Mouse (Mus musculus) lung, postnatal 0 days (tissue): ENCODE measurements at regions not wholly inside any gene's neighbourhood (a gene's known extent, or its start where the extent isn't known, plus 50 kb on each side); places are given as distances from the start of the nearest gene placed in this dataset.

ENCODE experiments used
- ATAC-seq: fragments of 200-750 bp; cut with Nextera tagmentation; 2 replicates; pipeline ENCODE4 v1.8.0; 2017; ENCODE audit warnings: moderate library complexity
- DNase-seq: peaks from one replicate; pipeline ENCODE4 v3.0.0-alpha.2; 2016; ENCODE audit warnings: low spot score
- H3K27ac ChIP-seq: fragments of 300-500 bp; sonication (generic); 2 replicates; pipeline ENCODE4 v1.5.1; 2014; ENCODE audit warnings: antibody characterized with exemption, mild to moderate bottlenecking, low read length, mixed read lengths
- H3K27me3 ChIP-seq: fragments of 300-500 bp; sonication (generic); replicated peaks from 2 replicates; pipeline ENCODE4 v1.6.1; 2014; ENCODE audit warnings: low read length, mixed read lengths; ENCODE audit not compliant: insufficient read depth
- H3K36me3 ChIP-seq: fragments of 300-500 bp; sonication (generic); 2 replicates; pipeline ENCODE4 v1.6.1; 2014; ENCODE audit warnings: low read length, mixed read lengths; ENCODE audit not compliant: insufficient read depth
- H3K4me1 ChIP-seq: fragments of 300-500 bp; sonication (generic); 2 replicates; pipeline ENCODE4 v1.6.1; 2014; ENCODE audit warnings: antibody characterized with exemption, low read depth, low read length, mixed read lengths; ENCODE audit not compliant: insufficient read depth
- H3K4me2 ChIP-seq: fragments of 300-500 bp; sonication (generic); replicated peaks from 2 replicates; pipeline ENCODE4 v1.6.1; 2014; ENCODE audit warnings: low read depth, mild to moderate bottlenecking, low read length, moderate library complexity, mixed read lengths
- H3K4me3 ChIP-seq: fragments of 300-500 bp; sonication (generic); 2 replicates; pipeline ENCODE4 v1.5.1; 2014; ENCODE audit warnings: low read depth, low read length
- H3K9ac ChIP-seq: fragments of 300-500 bp; sonication (generic); replicated peaks from 2 replicates; pipeline ENCODE4 v1.6.1; 2014; ENCODE audit warnings: low read depth, mild to moderate bottlenecking
- H3K9me3 ChIP-seq: fragments of 300-500 bp; sonication (generic); 2 replicates; pipeline ENCODE4 v1.6.1; 2016; ENCODE audit warnings: low read length, mixed read lengths
- CTCF ChIP-seq: IDR thresholded peaks from 2 replicates; pipeline ENCODE4 v1.5.1; 2016; ENCODE audit warnings: antibody characterized with exemption, mild to moderate bottlenecking
- EP300 ChIP-seq: IDR thresholded peaks from 2 replicates; pipeline ENCODE4 v1.6.1; 2016; ENCODE audit warnings: antibody characterized with exemption, mild to moderate bottlenecking, control low read depth
- WGBS: fragments of 180-500 bp; shearing (Covaris S2); extraction: QIAGEN DNeasy Blood & Tissue Kit; methylation state at CpG from one replicate; pipeline ENCODE4 v1.1.7; 2014; 5-methylcytosine and 5-hydroxymethylcytosine counted together

- DNase-seq (no peak), ATAC-seq (no peak)
- H3K9ac ChIP-seq: no peak overlapping the region
- no peaks in the 10 kb centered on the region for H3K27me3 ChIP-seq
- no peaks in the 10 kb centered on the region for H3K36me3 ChIP-seq
- H3K9me3 ChIP-seq: no peaks in the 10 kb centered on the region
- WGBS: 28% methylated on average over 4 of the region's 4 CpGs
- no peaks in the 10 kb centered on the region for H3K4me1 ChIP-seq
- no peak overlapping the region for H3K27ac ChIP-seq
- no peak for TF ChIP-seq EP300
- TF ChIP-seq CTCF: no peak
- no peak overlapping the region for H3K4me3 ChIP-seq
- H3K4me2 ChIP-seq: no peak overlapping the region
Measured at GRCm38 (mm10) chr13:16574069-16574468, 562.4 kb downstream of the Inhba start.

GRCm38 (mm10) chr13:16586286-16586685 is 574.6 kb downstream of the Inhba start:
- Histone ChIP-seq H3K9ac (no peak overlapping the region), H3K4me3 (no peak overlapping the region), H3K4me2 (no peak overlapping the region), H3K27me3 (no peaks in the 10 kb centered on the region), H3K4me1 (no peaks in the 10 kb centered on the region), H3K27ac (no peak overlapping the region), H3K9me3 (no peaks in the 10 kb centered on the region), H3K36me3 (no peaks in the 10 kb centered on the region)
- ATAC-seq: no peak
- no peak for DNase-seq
- TF ChIP-seq EP300 (no peak), CTCF (no peak)

GRCm38 (mm10) chr13:16619755-16620154 is 608.1 kb downstream of the Inhba start:
- WGBS: 86% methylated on average over 5 of the region's 5 CpGs
- no peaks in the 10 kb centered on the region for H3K36me3 ChIP-seq
- H3K27ac ChIP-seq: no peak overlapping the region
- no peak overlapping the region for H3K4me3 ChIP-seq
- no peaks in the 10 kb centered on the region for H3K4me1 ChIP-seq
- no peak overlapping the region for H3K9ac ChIP-seq
- TF ChIP-seq CTCF (no peak), EP300 (no peak)
- H3K27me3 ChIP-seq: no peaks in the 10 kb centered on the region
- H3K4me2 ChIP-seq: no peak overlapping the region
- ATAC-seq (no peak), DNase-seq (no peak)
- no peaks in the 10 kb centered on the region for H3K9me3 ChIP-seq

DNA sequence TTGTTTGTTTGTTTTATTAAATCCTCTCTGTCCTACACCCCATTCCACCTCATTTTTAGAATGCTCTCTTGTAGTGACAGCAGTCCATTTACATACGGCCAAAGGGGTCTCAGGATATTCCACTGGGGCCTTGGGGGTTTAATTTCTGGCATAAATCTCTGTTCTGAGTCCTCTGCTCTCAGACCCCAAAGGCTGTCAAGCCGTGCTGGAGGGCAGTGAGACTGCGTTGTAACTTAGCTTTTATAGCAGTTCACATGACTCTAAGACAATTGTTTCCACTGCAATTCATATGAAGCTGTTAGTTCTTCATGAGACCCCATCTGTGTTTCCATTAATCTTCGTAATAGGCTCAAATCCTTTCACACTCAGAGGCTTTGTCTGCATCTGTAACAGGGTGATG is 614.9 kb downstream of the Inhba start:
- no peak for DNase-seq

GRCm38 (mm10) chr13:16633445-16634092 is 621.9 kb downstream of the Inhba start:
- 23% methylated on average over 5 of the region's 5 CpGs for WGBS
- Histone ChIP-seq H3K9me3 (no peaks in the 10 kb centered on the region), H3K4me3 (no peak overlapping the region), H3K27ac (no peak overlapping the region), H3K9ac (no peak overlapping the region), H3K4me1 (no peaks in the 10 kb centered on the region), H3K27me3 (no peaks in the 10 kb centered on the region), H3K4me2 (no peak overlapping the region), H3K36me3 (no peaks in the 10 kb centered on the region)
- TF ChIP-seq EP300 (no peak), CTCF (no peak)
- ATAC-seq (no peak), DNase-seq (no peak)

More for the DNA sequence above, 614.9 kb downstream of the Inhba start:
- H3K36me3 ChIP-seq: no peaks in the 10 kb centered on the region
- no peak overlapping the region for H3K27ac ChIP-seq
- 80% methylated on average over 4 of the region's 4 CpGs for WGBS
- no peaks in the 10 kb centered on the region for H3K4me1 ChIP-seq
- no peak overlapping the region for H3K4me3 ChIP-seq
- TF ChIP-seq EP300 (no peak), CTCF (no peak)
- H3K27me3 ChIP-seq: no peaks in the 10 kb centered on the region
- H3K4me2 ChIP-seq: no peak overlapping the region
- ATAC-seq: no peak
- no peak overlapping the region for H3K9ac ChIP-seq
- H3K9me3 ChIP-seq: no peaks in the 10 kb centered on the region

DNA sequence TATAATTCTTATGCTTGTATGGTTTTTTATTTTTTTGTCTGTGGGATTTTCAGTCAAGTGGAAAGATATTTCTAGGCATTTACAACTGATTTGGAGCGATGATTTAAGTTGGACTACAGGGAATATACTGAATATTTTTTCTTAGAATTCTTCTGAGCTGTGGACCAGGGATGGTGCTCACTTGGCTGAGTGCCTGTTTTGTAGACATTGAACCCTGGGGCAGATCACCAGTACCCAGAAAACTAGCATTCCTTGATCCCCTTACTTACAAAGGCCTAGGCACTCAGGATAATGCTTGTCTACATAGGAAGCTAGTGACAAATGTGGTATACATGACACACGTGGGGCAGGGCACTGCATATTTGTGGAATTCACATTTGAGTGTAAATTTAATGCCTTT is 624.6 kb downstream of the Inhba start:
- H3K9me3 ChIP-seq: no peaks in the 10 kb centered on the region
- WGBS: 71% methylated on average over 2 of the region's 2 CpGs

More for the DNA sequence above, 624.6 kb downstream of the Inhba start:
- DNase-seq (no peak), ATAC-seq (no peak)
- H3K9ac ChIP-seq: no peak overlapping the region
- H3K27me3 ChIP-seq: no peaks in the 10 kb centered on the region
- H3K4me3 ChIP-seq: no peak overlapping the region
- H3K4me1 ChIP-seq: no peaks in the 10 kb centered on the region
- H3K27ac ChIP-seq: no peak overlapping the region
- TF ChIP-seq CTCF (no peak), EP300 (no peak)
- no peaks in the 10 kb centered on the region for H3K36me3 ChIP-seq
- no peak overlapping the region for H3K4me2 ChIP-seq
